Mouse (Mus musculus) kidney, adult 9 months (tissue): ENCODE measurements at regions not wholly inside any gene's neighbourhood (a gene's known extent, or its start where the extent isn't known, plus 50 kb on each side); places are given as distances from the start of the nearest gene placed in this dataset.
A peak's percentile ranks its signal among the peaks of the same experiment; 100 is the strongest.
"Not testable (repeated sequence)": the region's sequence is repeated elsewhere in the genome, so short reads cannot be mapped to it uniquely, and the experiment has no call there.

Experiments used
- DNase-seq: peaks from one replicate; pipeline ENCODE4 v3.0.0; 2022

DNA sequence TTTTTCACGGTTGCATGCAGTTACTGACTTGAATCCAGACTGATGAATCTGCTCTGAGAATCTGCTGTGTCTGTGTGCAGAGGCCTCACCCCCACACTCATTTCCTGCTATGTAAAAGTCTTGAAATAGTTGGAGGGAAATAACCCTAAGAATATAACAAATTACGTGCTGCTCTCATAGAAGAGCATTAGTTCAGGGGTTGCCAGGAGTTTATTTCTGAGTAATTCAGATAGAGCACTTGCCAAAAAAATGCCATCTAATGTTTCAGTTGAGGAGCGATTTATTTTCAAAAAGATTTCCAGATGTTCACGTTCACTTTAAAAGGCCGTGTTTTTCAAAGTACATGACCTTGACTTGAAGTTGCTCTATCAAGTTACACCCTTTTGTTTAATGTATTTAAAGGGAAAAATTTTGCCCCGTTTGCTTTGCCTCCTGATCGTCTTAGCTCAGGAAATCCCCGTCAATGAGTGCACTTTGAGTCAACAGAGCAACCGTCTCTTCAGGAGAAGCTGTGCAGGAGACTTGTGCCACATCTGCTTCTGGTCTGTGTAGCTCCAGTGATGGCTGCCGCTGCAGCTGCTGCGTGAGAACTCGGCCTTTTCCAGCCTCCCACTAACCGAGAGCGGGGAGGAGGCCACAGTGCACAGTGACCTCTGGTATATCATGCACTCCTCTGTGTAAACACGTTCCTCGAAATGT, 50.9 kb upstream of the Sec61g start:
- peak; percentile 10 for DNase-seq

DNA sequence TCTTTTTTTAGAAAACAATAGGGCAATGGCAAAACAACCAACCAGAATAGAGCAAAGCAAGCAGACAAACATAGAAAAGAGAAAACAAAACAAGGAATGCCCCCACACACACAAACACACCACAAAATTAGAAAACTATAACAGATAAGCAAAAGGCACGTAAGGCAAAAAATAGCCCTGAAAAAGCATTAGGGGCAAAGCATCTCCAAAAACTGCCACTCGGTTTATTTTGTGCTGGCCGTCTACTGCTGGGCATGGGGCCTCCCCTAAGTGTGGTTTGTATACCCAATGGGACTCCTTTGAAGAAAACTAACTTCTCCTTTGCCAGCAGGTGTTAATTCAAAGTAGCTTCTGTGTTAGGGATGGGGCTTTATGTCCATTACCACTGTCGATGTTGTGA, 53.4 kb upstream of the Sec61g start:
- DNase-seq: no peak

DNA sequence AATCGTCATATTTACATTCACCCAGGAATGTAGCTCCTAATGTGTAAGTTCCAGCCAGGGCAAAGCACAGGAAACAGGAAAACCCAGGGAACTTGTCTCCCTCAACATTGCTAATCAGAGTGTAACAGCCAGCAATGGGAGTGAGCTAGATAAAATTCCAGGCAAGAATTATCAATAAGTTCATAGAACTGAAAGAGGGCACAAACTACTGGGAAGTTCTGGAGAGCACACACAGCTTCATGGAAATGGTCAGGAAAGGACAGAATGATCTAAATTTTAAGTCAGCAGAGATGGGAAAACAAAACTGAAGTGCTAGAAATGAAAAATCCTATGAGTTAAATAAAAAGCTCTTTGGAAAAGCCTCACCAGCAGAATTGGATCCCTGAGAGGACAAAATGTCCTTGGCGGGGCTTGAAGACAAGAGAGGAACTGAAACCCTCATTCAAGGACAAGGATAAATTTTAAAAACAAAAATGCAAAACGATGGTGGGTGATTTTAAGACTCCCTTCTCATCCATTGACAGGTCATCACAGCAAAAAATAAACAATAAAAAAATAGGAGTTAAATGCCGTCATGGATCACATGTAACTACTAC, 80.9 kb upstream of the Sec61g start:
- no peak for DNase-seq

DNA sequence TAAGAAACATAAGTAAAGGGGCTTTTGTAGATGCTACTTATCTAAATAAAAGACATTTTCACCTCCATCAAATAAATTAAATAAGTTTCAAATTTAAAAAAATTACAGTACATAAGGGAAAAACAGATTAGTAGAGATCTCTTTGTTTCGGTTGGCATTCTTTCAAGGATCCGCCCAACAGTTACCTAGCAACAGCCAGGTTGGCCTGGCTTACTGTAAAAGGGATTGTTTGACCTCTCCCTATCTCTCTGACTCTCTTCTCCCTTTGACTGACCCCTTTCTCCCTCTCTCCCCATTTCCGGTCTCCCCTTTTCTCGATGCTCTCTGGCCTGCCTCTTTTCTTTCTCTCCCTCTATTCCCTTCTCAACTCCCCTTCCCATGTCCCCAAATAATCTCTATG, 82.3 kb upstream of the Sec61g start:
- DNase-seq: peak; percentile 9

DNA sequence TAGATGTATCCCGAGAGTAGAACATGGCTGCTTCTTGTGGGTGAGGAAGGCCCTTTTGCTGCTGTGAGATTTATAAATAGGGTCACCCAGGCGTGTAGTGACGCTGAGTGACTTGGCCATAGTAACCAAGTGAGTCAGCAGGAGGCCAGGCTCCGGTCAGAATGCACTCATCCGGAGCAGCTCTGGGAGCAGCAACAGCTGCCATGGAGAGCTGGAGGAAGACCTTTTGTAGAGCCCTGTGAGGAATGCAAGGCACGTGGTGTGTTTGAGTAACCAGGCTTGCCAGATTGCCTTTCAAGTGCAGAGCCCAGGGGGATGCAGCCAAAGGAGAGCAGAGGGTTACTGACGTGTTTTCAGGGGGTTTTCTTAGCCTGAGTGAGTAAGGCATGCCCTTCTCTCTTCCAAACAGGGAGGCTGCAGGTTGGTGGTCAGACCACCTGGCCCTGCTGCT, 83.2 kb upstream of the Sec61g start:
- peak; percentile 94 for DNase-seq

DNA sequence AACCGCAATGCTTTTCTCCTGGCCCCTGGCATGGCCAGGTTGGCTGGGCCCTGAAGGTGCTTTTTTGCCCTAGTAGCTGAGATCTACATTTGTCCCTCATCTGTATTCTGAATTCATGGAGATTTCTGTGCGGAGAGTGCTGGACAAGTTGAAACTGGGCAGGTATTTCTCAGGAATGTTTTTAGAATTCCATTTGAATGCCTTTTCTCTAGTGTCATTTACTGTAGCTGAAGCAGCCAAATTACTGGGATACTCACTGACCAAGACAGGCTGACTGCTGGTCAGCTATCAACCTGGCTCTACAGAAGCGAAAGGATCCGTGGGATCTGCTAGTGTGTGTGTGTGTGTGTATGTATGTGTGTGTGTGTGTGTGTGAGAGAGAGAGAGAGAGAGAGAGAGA, 83.7 kb upstream of the Sec61g start:
- DNase-seq: peak; percentile 22

DNA sequence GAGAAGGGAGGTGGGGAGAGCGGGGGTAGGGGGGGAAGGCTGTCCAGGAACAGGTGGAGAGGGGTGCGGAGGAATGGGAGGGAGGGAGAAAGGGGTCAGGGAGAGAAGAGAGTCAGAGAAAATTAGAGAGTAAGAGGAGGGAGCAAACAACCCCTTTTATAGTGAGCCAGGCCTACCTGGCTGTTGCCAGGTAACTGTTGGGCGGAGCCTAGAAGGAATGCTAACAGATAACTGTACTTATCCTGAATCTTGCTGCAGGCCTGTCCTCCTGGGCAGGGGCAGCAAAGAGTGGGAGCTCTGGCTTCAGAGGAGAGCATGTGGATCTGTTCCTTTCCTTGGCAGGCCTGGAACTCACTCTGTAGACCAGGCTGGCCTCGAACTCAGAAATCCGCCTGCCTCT, 84.5 kb upstream of the Sec61g start:
- no peak for DNase-seq

DNA sequence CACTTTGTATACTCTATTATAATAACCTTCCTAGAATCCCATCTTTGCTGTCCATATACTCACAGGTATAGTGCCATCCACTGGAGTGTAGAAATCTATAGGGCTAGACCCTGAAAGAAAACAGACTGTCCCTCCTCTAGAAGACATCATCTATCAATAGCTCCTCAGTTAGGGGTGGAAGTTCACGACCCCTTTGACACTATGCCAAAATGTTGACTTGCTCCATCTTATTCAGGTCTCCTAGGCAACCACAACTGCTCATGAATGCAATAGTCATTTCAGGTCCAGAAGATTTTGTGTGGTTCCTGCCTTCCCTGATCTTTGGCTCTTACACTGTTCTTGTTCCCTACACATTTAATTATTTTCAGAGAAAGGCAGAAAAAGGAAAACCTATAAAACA, 86.5 kb upstream of the Sec61g start:
- no peak for DNase-seq

DNA sequence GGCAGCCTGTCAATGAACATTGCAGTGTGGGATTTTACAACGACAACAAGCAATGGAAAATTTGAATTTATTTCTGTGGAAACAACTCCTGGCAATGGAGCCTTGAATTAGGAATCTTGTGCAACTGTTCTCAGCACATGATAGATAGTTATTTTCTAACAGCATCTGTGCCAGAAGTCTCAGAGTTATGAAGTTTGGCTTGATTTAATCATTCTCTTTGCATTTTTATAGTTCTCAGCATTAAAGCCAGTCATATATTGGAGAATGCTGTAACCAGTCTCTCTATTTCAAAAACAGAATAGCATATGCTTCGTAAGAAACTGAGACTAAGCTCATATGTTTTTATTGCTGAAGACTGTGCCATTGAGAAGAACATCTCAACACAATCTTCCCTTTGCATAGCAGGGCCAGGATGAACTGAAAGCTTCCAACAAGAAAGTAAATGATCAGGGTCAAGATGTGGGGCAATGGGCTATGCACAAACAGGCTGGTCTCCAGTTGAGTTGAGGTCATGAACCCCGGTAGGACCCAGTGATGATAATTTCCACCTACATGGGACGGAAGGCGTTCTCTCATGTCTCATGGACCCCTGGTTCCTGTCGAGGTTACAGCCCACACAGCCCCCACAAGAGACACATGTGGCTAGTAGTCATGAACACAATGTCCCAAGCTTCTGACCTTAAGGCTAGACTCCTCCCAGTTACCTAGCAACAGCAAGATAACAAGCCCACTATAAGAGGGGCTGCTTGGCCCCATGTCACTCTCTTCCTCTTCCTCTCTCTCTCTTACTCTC, 89.0 kb upstream of the Sec61g start:
- DNase-seq: no peak

DNA sequence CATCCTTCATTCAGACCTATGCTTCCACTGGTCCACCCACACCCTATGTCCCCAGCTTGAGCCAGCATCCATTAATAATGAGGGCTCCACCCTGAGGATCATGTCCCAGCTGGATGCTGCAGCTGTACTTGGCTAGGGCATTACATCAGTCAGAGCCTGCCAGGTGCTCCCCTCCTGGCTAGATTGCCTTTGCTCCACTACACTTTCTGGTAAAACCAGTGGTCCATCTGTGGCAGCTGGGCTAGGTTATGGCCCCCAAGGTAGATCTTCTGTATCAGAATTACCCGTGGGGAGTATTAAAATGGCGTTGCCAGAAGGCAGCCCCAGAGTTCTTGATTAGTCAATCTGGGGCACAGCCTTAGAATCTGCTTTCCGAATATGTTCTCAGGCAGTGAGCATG, 94.7 kb upstream of the Sec61g start:
- no peak for DNase-seq

DNA sequence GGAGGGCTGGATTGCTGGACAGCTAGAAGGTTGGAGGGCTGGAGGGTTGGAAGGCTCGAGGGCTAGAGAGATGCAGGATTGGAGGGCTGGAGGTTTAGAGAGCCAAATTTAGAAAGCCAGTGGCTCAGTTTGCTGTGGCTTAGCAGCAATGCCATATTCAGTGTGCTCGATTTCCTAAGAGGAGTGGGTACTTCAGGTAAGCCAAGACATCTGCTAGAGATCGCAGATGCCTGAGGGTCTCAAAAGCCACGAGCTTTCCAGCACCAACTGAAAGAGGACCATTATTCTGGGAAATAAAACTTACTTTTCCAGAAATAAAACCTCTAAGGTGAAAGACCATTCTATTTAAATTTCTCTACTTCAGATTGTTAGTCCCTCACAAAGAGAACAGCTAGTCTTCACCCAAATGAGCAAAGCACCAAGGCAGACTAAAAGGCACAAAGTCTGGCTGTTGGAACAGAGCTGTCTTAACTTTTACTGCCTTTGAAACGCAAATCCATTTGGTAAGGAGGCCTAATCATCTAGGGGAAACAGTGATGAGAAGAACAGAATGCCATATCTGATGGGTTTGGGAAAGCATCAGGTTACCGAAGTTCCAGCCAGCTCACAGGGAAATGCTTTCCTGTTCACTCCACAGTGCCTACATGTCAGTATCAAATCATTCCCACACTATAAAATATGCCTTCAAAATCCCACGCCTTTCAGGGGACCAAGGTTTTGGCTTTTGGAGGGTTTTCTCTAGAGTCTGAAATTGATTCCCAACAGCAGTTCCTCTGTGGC, 98.3 kb upstream of the Sec61g start:
- DNase-seq: no peak

DNA sequence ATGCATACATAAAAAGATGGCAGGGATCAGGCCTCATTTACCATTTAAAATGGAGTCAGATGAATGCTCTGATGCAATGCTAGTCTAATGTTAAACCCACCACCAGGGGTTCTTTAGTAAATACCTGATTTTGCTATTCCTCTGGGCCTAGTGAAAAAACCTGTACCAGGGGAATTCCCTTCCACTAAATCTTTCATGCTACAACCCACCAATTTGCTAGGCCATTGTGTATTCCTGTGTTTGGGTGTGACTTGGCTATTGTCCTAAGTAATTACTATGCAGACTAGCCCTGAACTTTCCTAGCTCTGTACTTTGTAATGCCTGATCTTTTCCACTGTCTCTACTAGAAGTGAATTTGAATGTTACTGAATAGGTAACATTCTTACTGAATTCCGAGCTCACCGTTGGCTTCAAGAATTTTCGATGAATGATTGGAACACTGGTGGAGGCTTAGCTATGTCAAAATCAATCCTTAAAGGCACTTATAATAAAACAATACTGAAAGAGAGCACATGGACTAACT, 99.7 kb upstream of the Sec61g start:
- DNase-seq: not testable (repeated sequence)

DNA sequence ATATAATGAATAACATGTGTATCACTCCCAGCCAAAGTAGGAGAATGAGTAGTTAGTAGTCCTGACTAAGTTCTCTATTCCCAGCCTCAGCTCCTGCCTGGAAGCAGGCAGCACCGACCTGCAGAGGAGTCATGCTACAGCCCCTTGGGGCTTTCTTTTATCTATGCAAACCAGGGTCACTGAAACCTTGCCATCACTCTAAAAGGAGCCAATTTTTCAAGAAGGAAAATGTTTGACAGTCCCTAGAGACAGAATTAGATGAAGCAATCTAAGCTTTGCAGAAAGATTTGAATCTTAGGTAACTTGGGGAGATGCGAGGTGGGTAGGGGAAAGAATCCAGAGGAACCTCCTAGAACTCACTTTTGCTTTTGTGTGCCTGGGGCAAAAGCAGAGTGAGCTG, 103.5 kb upstream of the Sec61g start:
- DNase-seq: no peak

DNA sequence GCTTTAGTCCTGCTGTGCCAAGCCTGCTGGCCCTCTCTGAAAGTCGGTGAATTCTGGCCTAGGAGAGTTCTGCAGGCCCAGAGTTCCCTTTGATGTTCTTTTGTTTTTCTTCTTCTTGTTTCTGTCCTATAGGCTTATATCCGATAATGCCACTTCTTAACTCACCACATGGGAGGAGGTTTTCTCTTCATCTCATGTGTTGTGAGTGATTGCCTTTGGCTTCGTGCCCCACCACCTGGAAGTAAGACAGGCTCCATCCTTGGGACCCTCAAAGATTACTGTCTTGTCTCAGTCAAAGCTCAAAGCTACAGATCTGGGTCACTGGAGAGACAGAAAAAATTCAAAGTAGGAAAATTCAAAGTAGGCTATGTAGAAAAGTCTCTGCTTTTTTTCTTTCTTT, 104.2 kb upstream of the Sec61g start:
- DNase-seq: no peak

DNA sequence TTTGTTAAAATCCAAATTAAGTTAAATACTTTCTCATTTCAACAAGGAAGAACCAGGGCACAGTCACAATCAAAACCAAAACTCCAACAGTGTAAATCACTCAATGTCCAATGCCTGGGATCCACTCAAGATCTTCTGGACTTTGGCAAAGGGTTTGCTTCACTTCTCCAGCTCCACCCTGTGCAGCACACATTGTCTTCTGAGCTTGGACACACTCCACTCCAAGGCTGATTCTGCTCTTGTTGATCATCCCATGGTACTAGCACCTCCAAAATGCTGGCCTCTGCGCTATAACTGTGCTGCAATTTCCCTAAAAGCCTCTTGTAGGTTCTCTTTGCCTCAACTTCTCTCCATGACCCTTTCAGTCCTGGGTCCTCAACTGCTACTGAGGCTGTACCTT, 111.5 kb upstream of the Sec61g start:
- DNase-seq: no peak

DNA sequence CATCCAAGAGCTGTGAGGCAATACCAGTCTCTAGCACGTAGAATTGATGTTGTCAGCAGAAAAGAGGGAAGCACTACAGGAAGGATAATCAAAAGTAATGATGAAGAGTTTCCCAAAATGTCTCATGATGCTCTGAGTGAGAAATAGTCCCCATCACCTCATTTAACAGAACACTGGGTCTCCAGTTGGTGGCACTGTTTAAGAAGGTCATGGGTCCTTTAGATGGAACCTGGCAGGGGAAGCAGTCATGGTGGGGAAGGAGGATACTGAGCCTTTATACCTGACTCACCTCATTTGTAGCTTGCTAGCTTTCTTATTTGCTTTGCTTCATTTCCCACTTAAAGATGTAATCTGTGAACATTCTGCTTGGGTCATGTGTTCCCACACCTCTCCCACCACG, 115.4 kb upstream of the Sec61g start:
- no peak for DNase-seq

DNA sequence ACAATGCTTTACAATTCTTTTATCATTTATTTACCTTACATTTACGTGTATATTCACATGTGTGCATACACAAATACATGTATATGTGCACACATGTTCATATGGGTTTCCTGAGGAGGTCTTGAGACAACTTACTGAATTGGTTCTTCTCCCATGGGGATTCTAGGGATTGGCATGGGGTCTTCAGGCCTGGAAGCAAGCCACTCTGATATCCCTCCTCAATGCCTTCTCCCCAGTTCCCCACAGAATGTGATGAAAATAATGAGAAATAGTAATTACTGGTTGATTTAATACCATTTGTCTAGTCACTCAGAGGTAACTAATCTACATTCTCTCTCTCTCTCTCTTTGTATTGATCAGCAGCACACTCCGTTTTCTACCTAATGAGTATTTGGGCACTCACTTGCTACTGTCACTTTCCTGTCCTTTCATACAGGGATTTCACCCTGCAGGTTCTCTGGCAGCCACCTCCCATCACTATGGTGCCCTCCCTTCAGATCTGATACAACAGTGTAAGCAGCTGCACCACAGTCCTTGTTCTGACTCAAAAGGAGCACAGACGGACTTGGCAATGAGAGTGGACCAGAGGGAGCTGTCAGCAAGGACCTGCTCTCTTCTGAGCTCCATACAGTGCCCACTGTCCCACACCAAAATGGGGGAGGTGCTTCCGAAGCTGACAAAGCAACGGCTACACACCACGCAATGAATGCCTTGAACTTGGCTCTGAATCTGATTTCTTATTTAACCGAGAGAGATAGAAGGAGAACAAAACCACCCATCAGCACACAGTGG, 119.2 kb upstream of the Sec61g start:
- DNase-seq: no peak

DNA sequence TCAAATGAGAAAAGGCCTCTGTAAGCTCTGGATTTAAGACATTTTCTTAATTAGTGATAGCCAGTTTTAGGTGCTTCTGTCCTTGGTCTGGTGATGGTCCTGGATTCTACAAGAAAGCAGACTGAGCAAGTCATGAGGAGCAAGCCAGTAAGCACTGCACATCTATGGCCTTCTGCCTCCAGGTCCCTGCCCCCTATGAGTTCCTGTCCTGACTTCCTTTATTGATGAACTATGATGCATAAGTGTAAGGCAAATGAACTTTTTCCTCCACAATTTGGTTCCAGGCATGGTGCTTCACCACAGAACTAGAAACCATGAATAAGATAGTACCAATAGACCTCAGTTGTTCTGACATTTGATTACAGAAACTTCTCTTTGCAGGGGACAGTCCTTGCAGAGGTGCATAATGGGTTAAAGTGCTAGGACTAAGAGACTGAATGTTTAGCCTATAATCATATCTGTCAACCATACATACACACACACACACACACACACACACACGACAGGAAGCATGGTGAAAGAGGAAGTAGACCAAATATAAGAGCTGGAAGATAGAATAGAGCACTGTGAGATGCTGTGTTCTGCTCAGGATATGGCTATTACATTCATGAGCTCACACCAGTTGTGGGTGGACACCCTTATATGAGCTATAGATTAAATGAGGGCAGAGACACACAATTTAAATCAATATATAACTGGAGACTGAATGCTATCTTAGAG, 121.3 kb upstream of the Sec61g start:
- DNase-seq: no peak

DNA sequence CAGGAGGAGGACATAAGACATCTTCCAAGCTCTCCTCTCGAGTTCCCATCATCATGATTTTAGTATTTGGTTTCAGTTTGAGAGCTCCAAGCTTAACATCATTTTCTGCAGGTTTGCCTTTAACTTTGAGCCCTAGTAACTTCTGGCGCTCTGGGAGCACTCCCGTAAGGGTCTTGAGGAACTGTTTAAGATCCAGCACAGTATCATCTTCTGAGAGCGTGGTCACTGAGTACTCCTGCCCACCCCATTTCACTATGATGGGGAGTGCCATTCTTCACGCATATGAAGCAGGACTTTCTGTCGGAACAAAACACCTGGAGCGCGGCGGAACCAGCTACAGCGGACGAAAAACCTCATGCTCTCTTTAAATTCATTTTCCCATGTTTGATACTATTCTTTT, 116.2 kb upstream of the Egfr start:
- DNase-seq: not testable (repeated sequence)

DNA sequence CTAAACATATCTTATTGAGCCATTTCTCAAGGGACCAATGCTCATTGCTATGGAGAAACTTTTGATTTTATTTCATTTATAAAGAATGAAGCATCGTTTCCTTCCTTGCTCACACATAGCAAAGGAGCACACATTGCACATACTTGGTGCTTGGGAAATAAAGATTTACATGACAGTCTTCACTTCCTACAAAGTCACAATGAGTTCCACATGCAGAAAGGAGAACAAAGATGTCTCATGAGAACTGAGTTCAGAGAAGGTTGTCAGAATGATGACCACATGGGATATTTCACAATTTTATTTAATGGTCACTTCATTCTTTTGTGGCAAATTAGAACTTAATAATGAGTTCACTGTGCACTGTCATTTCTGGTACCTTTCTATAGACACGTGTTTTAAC, 114.3 kb upstream of the Egfr start:
- no peak for DNase-seq

DNA sequence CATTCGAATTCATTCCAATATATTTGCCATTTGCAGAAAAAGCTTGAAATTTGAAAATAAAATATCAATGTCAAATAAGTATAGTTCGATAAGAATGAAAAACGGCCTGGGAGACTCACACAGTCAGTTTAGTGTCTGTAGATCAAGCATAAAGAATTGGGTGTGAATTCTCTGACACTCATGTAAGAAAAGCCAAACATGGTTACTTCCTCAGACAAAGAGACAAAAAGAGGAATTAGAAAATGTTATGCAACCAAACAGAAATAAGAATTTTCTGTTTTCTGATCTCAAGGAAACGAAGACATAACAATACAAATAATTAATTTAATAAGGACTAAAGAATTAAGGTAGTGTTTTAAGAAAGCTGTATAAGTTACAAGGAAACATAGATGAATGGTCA, 113.7 kb upstream of the Egfr start:
- no peak for DNase-seq

DNA sequence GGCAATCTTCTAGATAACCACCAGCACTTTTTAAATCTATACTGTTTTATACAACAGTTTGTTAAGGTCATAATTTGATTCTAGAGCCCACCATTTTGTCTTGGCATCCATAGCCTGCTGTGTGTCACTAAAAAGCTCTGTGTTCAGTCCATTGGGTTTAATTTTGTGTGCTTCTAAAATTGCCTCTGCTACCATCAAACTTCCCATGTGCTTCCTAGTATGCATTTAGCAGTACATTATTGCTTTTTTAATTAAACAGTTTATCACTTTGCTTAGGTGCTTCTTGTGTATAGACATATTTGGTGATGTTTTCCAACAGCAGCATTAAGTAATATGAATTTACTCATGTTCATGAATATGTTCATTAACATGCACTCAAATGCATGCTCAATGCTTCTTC, 102.4 kb upstream of the Egfr start:
- no peak for DNase-seq
